Comparison of ENCODE assay signal across 22 mouse cellular contexts in the genomic region with DNA sequence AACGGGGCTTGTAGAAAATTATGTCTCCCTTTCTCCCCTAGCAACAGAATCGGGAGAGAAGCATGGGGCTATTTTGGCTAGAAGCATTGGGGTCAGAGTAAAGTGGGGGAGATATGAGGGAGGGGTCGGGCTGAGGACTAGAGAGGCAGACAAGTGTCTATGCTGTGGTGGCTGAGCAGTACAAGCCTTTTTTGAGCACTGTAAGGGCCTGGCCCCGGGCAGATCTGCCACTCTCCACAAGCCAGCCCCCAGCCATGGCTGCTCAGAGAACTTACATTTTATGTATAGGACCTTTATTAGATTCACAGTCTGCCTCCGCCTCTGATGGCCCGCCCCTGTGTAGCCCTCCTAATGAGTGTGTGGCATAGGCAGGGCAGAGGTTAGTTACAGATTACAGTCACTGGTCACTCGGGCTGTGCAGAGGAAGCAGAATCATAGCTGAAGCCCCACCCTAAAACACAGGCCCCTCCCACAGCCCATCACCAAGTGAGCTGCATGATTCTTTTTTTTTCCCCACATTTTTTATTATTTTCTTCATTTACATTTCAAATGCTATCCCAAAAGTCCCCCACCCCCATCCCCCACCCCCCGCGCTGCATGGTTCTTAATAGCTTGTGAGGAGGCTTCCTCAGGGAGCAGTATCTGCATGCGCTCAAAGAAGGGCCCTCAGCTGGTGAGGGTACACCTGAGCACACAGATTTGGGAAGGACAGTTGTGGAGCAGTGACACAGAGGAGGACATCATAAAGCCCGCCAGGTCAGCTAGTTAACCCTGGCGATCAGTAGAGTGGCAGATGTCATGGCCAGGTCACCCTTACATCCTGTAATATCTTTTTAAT. TPM values are rescaled to one million over a fixed set of nuclear protein-coding genes. Genes with fewer than 3 reads are reported as not detected.
DNase-seq lines count a peak whose midpoint lies in the region; ATAC-seq and TF ChIP-seq lines count a peak whose summit lies in the region.
"Had no signal": no experiment of that assay in that cellular context is flagged by ENCODE, and none has a peak within 500 bp of the region (broad histone marks: within the 10 kb centered on the region; RNA-seq: fewer than 3 reads in every experiment).

No protein-coding gene starts in this region.

- no peaks in the 10 kb centered on the region for H3K4me1 ChIP-seq in kidney, embryonic 16.5 days (ENCODE audit: insufficient read depth, low read length)
- peaks cover 4% of the 10 kb centered on the region for H3K4me1 ChIP-seq in ES-Bruce4 (ENCODE audit: control insufficient read depth, insufficient read depth, low read length)
- H3K4me1 ChIP-seq in hindbrain, embryonic 13.5 days (replicated peaks): peaks cover 6% of the 10 kb centered on the region; the same call in 1 of the 2 replicates
- no peaks in the 10 kb centered on the region for H3K4me1 ChIP-seq in midbrain, embryonic 16.5 days (ENCODE audit: control insufficient read depth, insufficient read depth, low read length)
- no peaks in the 10 kb centered on the region for H3K4me1 ChIP-seq in lung, postnatal 0 days (ENCODE audit: insufficient read depth, low read depth, low read length)
- H3K4me1 ChIP-seq: forebrain, embryonic 13.5 days; limb, embryonic 13.5 days; lung, embryonic 15.5 days had no signal

- H3K9me3 ChIP-seq in kidney, embryonic 16.5 days (ENCODE audit: low read length): no peaks in the 10 kb centered on the region
- H3K9me3 ChIP-seq in ES-Bruce4 (replicated peaks; ENCODE audit: control insufficient read depth, insufficient read depth, low read length, poor library complexity, severe bottlenecking): no peaks in the 10 kb centered on the region
- no peaks in the 10 kb centered on the region for H3K9me3 ChIP-seq in hindbrain, embryonic 13.5 days
- H3K9me3 ChIP-seq in midbrain, embryonic 16.5 days (replicated peaks; ENCODE audit: control insufficient read depth, low read length, poor library complexity, severe bottlenecking): no peaks in the 10 kb centered on the region
- H3K9me3 ChIP-seq in lung, postnatal 0 days (ENCODE audit: low read length): no peaks in the 10 kb centered on the region
- H3K9me3 ChIP-seq: forebrain, embryonic 13.5 days; limb, embryonic 13.5 days; lung, embryonic 15.5 days had no signal

- H3K27ac ChIP-seq in kidney, embryonic 16.5 days (ENCODE audit: low read length): no peak overlapping the region
- no peak overlapping the region for H3K27ac ChIP-seq in ES-Bruce4 (ENCODE audit: insufficient read depth, low read length)
- no peak overlapping the region for H3K27ac ChIP-seq in hindbrain, embryonic 13.5 days
- H3K27ac ChIP-seq in midbrain, embryonic 16.5 days (ENCODE audit: low read length): no peak overlapping the region
- no peak overlapping the region for H3K27ac ChIP-seq in lung, postnatal 0 days (ENCODE audit: low read length)
- H3K27ac ChIP-seq: forebrain, embryonic 13.5 days; limb, embryonic 13.5 days; liver, embryonic 14.5 days; lung, embryonic 15.5 days had no signal

- no peak overlapping the region for H3K9ac ChIP-seq in kidney, embryonic 16.5 days (replicated peaks; ENCODE audit: low read length)
- H3K9ac ChIP-seq in ES-Bruce4 (ENCODE audit: low read depth, poor library complexity, severe bottlenecking): peak overlapping the region; percentile 31; the same call in 1 of the 2 replicates
- H3K9ac ChIP-seq in hindbrain, embryonic 13.5 days: no peak overlapping the region
- H3K9ac ChIP-seq in midbrain, embryonic 16.5 days (ENCODE audit: low read depth, low read length): no peak overlapping the region
- H3K9ac ChIP-seq in lung, postnatal 0 days (replicated peaks; ENCODE audit: low read depth): no peak overlapping the region
- H3K9ac ChIP-seq: forebrain, embryonic 13.5 days; limb, embryonic 13.5 days; liver, embryonic 14.5 days; lung, embryonic 15.5 days had no signal

- H3K36me3 ChIP-seq in kidney, embryonic 16.5 days (ENCODE audit: insufficient read depth, low read length): no peaks in the 10 kb centered on the region
- H3K36me3 ChIP-seq in ES-Bruce4 (ENCODE audit: control insufficient read depth, insufficient read depth, low read length, poor library complexity, severe bottlenecking): no peaks in the 10 kb centered on the region
- no peaks in the 10 kb centered on the region for H3K36me3 ChIP-seq in hindbrain, embryonic 13.5 days
- no peaks in the 10 kb centered on the region for H3K36me3 ChIP-seq in midbrain, embryonic 16.5 days (ENCODE audit: control insufficient read depth, insufficient read depth, low read length)
- no peaks in the 10 kb centered on the region for H3K36me3 ChIP-seq in lung, postnatal 0 days (ENCODE audit: insufficient read depth, low read length)
- H3K36me3 ChIP-seq: limb, embryonic 13.5 days; lung, embryonic 15.5 days had no signal

- no peak overlapping the region for H3K4me3 ChIP-seq in kidney, embryonic 16.5 days (ENCODE audit: low read length)
- peak overlapping the region; percentile 56 for H3K4me3 ChIP-seq in ES-Bruce4 (ENCODE audit: low read depth, low read length)
- H3K4me3 ChIP-seq in hindbrain, embryonic 13.5 days: no peak overlapping the region
- no peak overlapping the region for H3K4me3 ChIP-seq in midbrain, embryonic 16.5 days (ENCODE audit: low read depth, low read length)
- no peak overlapping the region for H3K4me3 ChIP-seq in lung, postnatal 0 days (ENCODE audit: low read depth, low read length)
- H3K4me3 ChIP-seq: forebrain, embryonic 13.5 days; limb, embryonic 13.5 days; lung, embryonic 15.5 days had no signal

- H3K27me3 ChIP-seq in kidney, embryonic 16.5 days (ENCODE audit: insufficient read depth, low read length): no peaks in the 10 kb centered on the region
- H3K27me3 ChIP-seq in ES-Bruce4 (ENCODE audit: control insufficient read depth, insufficient read depth, low read length, poor library complexity, severe bottlenecking): no peaks in the 10 kb centered on the region
- no peaks in the 10 kb centered on the region for H3K27me3 ChIP-seq in hindbrain, embryonic 13.5 days
- no peaks in the 10 kb centered on the region for H3K27me3 ChIP-seq in midbrain, embryonic 16.5 days (ENCODE audit: control insufficient read depth, insufficient read depth, low read depth, low read length)
- no peaks in the 10 kb centered on the region for H3K27me3 ChIP-seq in lung, postnatal 0 days (replicated peaks; ENCODE audit: insufficient read depth, low read length)
- H3K27me3 ChIP-seq: CH12.LX; forebrain, embryonic 13.5 days; limb, embryonic 13.5 days; lung, embryonic 15.5 days had no signal

- WGBS in kidney, embryonic 16.5 days: 73% methylated on average over 12 of the region's 12 CpGs
- WGBS in hindbrain, embryonic 13.5 days: 73% methylated on average over 12 of the region's 12 CpGs
- 71% methylated on average over 12 of the region's 12 CpGs for WGBS in midbrain, embryonic 16.5 days
- 73% methylated on average over 12 of the region's 12 CpGs for WGBS in lung, postnatal 0 days

- TF ChIP-seq EP300 in ES-Bruce4 (IDR thresholded peaks at IDR 0.05; ENCODE audit: insufficient read depth, low read depth, low read length): no peak
- TF ChIP-seq EP300 in lung, postnatal 0 days (IDR thresholded peaks at IDR 0.05): no peak

- DNase-seq in kidney, adult 9 months: no peak
- no peak for DNase-seq in lung, postnatal 0 days (ENCODE audit: low spot score)
- DNase-seq in kidney, adult 8-10 months: no peak
- DNase-seq in urinary bladder, postnatal 36 days (ENCODE audit: low spot score in 2 of 2): no peak
- DNase-seq: adrenal gland, postnatal 36 days; cerebellum, adult 11-12 months; cerebellum, postnatal 25 days; gastrocnemius, postnatal 36 days; kidney, adult 18-20 months; kidney, postnatal 4 days; layer of hippocampus, adult 9-11 months; right cerebral cortex, postnatal 14 days; spleen, adult 18-20 months had no signal

- no peak for TF ChIP-seq POLR2A in ES-Bruce4 (IDR thresholded peaks at IDR 0.05; ENCODE audit: insufficient read depth, low read length)

- no peak for TF ChIP-seq CTCF in ES-Bruce4 (IDR thresholded peaks at IDR 0.05; ENCODE audit: low read depth, low read length)
- TF ChIP-seq CTCF in lung, postnatal 0 days (IDR thresholded peaks at IDR 0.05): no peak

- no peak overlapping the region for H3K4me2 ChIP-seq in kidney, embryonic 16.5 days (replicated peaks; ENCODE audit: low read depth, low read length)
- H3K4me2 ChIP-seq in hindbrain, embryonic 13.5 days: no peak overlapping the region
- no peak overlapping the region for H3K4me2 ChIP-seq in midbrain, embryonic 16.5 days (ENCODE audit: low read length)
- H3K4me2 ChIP-seq in lung, postnatal 0 days (replicated peaks; ENCODE audit: low read depth, low read length): no peak overlapping the region
- H3K4me2 ChIP-seq: forebrain, embryonic 13.5 days; limb, embryonic 13.5 days; lung, embryonic 15.5 days had no signal

- ATAC-seq in kidney, embryonic 16.5 days (ENCODE audit: low FRiP score, low TSS enrichment): 0 out of 2 replicates have a peak, but pooled peaks have one; percentile 54
- ATAC-seq in hindbrain, embryonic 13.5 days (ENCODE audit: low FRiP score): peak; percentile 44; the same call in 1 of the 2 replicates
- 0 out of 2 replicates have a peak, but pooled peaks have one; percentile 46 for ATAC-seq in midbrain, embryonic 16.5 days
- ATAC-seq in lung, postnatal 0 days: no peak
- ATAC-seq: forebrain, embryonic 13.5 days had no signal

RNA-seq across cellular contexts. Expression of a gene that starts 46.1 kb away (rescaled TPM):
- 59.3 and 62.0 TPM in 2 replicates for polyA plus RNA-seq in kidney, embryonic 16.5 days (2015; fragmentation: Nextera tagmentation; extraction: Ambion mirVana)
- 65.1 and 65.5 TPM in 2 replicates for polyA plus RNA-seq in ES-Bruce4 (2011; ENCODE audit: insufficient read depth, insufficient read length, low read depth, missing spikeins)
- polyA plus RNA-seq in hindbrain, embryonic 13.5 days (2015; fragmentation: Nextera tagmentation; extraction: Ambion mirVana): 77.6 and 79.9 TPM in 2 replicates
- 97.2 and 107 TPM in 2 replicates for polyA plus RNA-seq in midbrain, embryonic 16.5 days (2015; fragmentation: Nextera tagmentation; extraction: Ambion mirVana)
- 127 and 145 TPM in 2 replicates for polyA plus RNA-seq in lung, postnatal 0 days (2015; fragmentation: Nextera tagmentation; extraction: Ambion mirVana)
